Mouse (Mus musculus): ENCODE measurements at regions not wholly inside any gene's neighbourhood (a gene's known extent, or its start where the extent isn't known, plus 50 kb on each side); places are given as distances from the start of the nearest gene placed in this dataset.
"Not testable (repeated sequence)": the region's sequence is repeated elsewhere in the genome, so short reads cannot be mapped to it uniquely, and the experiment has no call there.

- not testable (repeated sequence) for TF ChIP-seq CTCF (conservative IDR thresholded peaks at IDR 0.05; ENCODE audit: low read length); POU5F1 (IDR thresholded peaks at IDR 0.05; ENCODE audit: borderline replicate concordance, low read length)
These were observed 105.0 kb upstream of the Cast start for GRCm38 (mm10) chr13:74913655-74914054.

Data from E14TG2a.4 (cell line).